Mouse (Mus musculus): ENCODE measurements around the gene Tcl1b5.

Gene Tcl1b5

DNA sequence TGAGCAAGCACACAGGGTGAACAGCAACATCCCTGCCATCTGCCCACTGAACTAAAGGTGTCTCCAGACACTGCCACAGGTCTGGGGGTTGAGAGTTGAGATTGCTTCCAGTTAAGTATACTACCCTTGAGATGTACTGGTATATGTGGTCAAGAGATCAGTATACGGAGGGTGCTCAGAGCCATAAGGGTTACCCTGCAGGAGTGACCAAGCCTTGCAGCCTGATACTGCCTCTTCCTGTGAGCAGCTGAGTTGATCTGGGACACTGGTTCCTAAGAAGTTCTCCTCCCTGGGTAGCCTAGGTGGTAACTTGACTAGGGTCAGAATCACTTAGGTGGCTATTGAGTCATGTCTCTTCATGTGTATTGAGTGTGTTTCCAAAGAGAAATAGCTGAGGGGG is 32.3 kb downstream of the Tcl1b5 start:
- no peak for DNase-seq (ENCODE audit: low spot score in 2 of 2)

DNA sequence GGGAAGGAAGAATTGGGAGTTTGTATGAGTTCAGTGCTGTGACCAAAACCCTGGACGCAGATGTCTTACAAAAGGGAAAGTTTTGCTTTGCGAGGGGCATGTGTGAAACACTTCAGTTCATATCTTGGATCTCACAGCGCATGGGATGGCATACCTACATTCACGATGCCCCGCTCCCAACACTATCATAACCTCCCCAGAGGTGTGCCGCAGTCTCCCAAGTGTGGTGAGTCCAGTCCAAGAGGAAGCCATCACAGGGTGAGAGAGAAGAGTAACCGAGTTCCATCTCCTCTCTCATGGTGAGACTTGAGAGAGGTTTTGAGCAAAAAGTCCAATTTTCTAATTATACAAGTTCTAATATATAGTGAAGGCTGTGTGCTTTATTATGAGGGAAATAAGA is 33.1 kb downstream of the Tcl1b5 start:
- DNase-seq (ENCODE audit: low spot score in 2 of 2): no peak

DNA sequence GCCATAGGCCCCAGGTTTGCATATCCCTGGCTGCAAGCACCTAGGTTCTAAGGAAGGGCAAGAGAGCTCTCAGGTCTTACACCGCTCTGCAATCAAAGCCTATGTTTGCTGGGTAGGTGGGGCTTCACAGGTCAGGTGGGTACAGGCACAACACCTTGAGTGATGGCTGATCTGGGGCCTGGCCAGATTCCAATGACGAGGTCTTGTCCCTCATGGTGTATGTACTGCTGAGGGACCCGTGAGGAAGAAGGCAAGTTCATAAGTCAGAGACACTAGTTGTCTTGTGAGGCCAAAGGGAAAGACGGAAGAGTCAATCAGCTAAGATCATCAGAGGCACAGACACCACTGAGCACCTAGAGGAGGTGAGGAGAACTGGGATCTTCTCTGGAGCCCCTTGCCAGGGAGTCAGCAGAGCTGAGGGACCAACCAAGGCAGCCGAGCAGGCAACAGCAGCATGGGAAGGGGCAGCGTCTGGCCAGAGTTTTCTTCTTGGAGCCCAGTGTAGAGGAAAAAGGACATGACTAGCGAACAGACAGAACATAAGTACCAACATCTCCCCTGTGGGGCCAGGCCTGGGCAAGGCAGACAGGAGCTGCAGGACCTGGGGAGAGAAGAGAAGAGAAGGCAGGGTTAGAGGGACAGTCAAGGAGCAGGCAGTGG is 41.1 kb downstream of the Tcl1b5 start:
- DNase-seq (ENCODE audit: low spot score in 2 of 2): no peak

DNA sequence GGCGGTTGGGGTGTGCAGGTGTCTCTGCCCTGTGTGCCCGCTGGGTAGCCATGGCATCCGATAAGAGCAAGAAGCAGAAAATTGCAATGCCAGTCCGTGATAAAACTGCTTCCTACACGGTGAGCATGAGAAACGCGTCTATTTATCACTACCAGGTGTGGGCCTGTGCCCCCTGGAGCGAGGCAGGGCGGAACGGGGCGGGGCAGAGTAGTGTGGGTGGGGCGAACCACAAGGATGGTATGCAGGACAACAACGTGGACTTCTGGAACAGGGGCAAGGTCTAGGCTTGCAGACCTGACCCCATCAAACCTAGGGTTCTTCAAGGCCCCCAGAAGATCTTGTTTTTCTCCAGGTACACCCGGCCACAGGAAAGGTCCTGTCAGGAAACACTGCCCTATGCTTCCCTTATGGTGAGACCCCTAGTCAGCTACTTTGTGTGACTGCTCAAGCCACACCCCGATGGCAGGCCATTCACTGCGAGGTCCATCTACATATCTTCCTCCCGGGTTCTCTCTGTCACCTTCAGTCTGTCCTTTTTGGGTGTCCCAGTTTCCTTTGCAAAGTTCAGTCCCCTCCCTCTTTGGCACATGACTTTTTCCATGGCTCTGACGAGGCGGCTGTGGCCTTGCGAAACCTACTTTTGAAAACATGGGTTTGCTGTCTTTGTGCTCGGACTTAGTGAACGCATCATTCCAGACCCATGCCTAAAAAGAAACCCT is 46.6 kb downstream of the Tcl1b5 start, which contains the start of gene Tcl1:
Gene Tcl1 (minus strand): TSS at position 193 of the 719 bp plus-strand sequence.
- no peak for DNase-seq (ENCODE audit: low spot score in 2 of 2)

DNA sequence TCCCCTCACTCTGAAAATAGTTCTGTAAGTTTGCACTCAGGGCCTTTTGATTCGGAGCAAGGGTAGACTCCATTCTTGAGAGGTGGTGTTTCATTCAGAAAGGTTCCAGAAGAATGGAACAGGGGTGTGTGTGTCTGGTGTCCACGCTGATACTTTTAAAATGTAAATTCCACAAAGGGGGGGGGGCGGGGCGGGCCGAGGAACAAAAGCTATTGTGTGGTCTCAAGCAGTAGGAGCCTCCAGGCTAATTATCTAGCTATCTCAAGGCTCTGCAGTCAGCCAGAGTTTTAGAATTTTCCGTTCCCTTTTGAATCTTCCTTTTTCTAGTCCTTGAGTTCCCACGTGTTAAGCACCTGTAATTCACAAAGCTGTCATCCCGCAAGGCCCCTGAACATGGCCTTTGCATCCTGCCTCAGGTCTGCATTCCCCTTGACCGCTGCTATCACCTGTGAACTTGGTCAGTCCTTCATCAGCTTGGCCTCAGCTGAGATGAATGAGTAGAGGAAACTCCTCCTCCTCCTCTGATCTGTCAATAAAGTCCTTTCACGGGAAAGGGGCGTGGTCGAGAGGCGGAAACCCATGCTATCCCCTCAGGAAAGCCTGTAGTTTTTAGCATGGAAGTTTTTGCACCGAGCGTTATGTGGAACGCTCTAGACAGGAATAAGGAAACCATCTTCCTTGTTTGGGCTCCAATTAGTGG is 48.6 kb downstream of the Tcl1b5 start:
- DNase-seq (ENCODE audit: low spot score in 2 of 2): no peak

Data from right cerebral cortex, adult 2 months (tissue).